Mouse (Mus musculus): Measurements from ENCODE around the gene Tm9sf3.

- TF ChIP-seq CTCF (IDR thresholded peaks at IDR 0.05 in 2 of 3, conservative IDR thresholded peaks at IDR 0.05 in 1 of 3; ENCODE audit: control insufficient read depth in 1 of 3, insufficient read depth in 1 of 3, low read depth in 2 of 3, low read length in 3 of 3, poor library complexity in 1 of 3, severe bottlenecking in 1 of 3) (no peak), MYC (IDR thresholded peaks at IDR 0.05; ENCODE audit: low read depth, low read length) (no peak), POLR2A (IDR thresholded peaks at IDR 0.05; ENCODE audit: control insufficient read depth in 1 of 2, insufficient read depth in 1 of 2, low read depth in 1 of 2, low read length in 2 of 2, poor library complexity in 1 of 2) (no peak), USF1 (IDR thresholded peaks at IDR 0.05; ENCODE audit: low read depth, low read length) (no peak), GATA1 (IDR thresholded peaks at IDR 0.05; ENCODE audit: low read depth, low read length) (no peak), CHD2 (IDR thresholded peaks at IDR 0.05; ENCODE audit: low read length) (no peak), USF2 (IDR thresholded peaks at IDR 0.05; ENCODE audit: borderline replicate concordance in 1 of 2, insufficient read depth in 1 of 2, low read depth in 1 of 2, low read length in 2 of 2) (no peak), MXI1 (IDR thresholded peaks at IDR 0.05; ENCODE audit: low read depth, low read length) (no peak), EP300 (IDR thresholded peaks at IDR 0.05; ENCODE audit: low read depth in 1 of 2, low read length in 2 of 2) (no peak), SIN3A (IDR thresholded peaks at IDR 0.05; ENCODE audit: low read length) (no peak), RCOR1 (IDR thresholded peaks at IDR 0.05; ENCODE audit: low read depth, low read length) (no peak), BHLHE40 (IDR thresholded peaks at IDR 0.05; ENCODE audit: borderline replicate concordance, low read depth, low read length) (no peak), NELFE (IDR thresholded peaks at IDR 0.05; ENCODE audit: low read depth, low read length) (no peak), MAFK (IDR thresholded peaks at IDR 0.05; ENCODE audit: borderline replicate concordance, low read depth, low read length) (no peak)
These were observed 7.1 kb upstream of the Tm9sf3 start for GRCm38 (mm10) chr19:41270906-41271305.
